23 mouse cellular contexts compared by ENCODE assay signal in genomic region chr3:66684287-66684903, GRCm38 (mm10).
DNase-seq lines count a peak whose midpoint lies in the region; ATAC-seq and TF ChIP-seq lines count a peak whose summit lies in the region.
"Had no signal": no experiment of that assay in that cellular context is flagged by ENCODE, and none has a peak within 500 bp of the region (broad histone marks: within the 10 kb centered on the region; RNA-seq: fewer than 3 reads in every experiment).

No protein-coding gene starts in this region.

- H3K4me3 ChIP-seq in hindbrain, embryonic 11.5 days (ENCODE audit: low read depth, low read length), result no peak overlapping the region
- no peak overlapping the region for H3K4me3 ChIP-seq in hindbrain, embryonic 10.5 days
- H3K4me3 ChIP-seq in hindbrain, postnatal 0 days (ENCODE audit: low read length), result no peak overlapping the region
- no peak overlapping the region for H3K4me3 ChIP-seq in midbrain, embryonic 15.5 days
- no peak overlapping the region for H3K4me3 ChIP-seq in neural tube, embryonic 15.5 days (replicated peaks)
- H3K4me3 ChIP-seq: forebrain, embryonic 10.5 days; heart, embryonic 15.5 days; limb, embryonic 12.5 days; liver, embryonic 12.5 days had no signal

- H3K4me2 ChIP-seq in hindbrain, embryonic 11.5 days (replicated peaks; ENCODE audit: low read depth, low read length), result no peak overlapping the region
- H3K4me2 ChIP-seq in hindbrain, postnatal 0 days (ENCODE audit: low read depth, low read length), result no peak overlapping the region
- H3K4me2 ChIP-seq in midbrain, embryonic 15.5 days, result no peak overlapping the region
- no peak overlapping the region for H3K4me2 ChIP-seq in neural tube, embryonic 15.5 days
- H3K4me2 ChIP-seq: heart, embryonic 15.5 days; limb, embryonic 12.5 days; liver, embryonic 12.5 days had no signal

- no peaks in the 10 kb centered on the region for H3K9me3 ChIP-seq in hindbrain, embryonic 11.5 days (ENCODE audit: control insufficient read depth, low read length)
- no peaks in the 10 kb centered on the region for H3K9me3 ChIP-seq in hindbrain, embryonic 10.5 days
- H3K9me3 ChIP-seq in hindbrain, postnatal 0 days (ENCODE audit: low read length), result no peaks in the 10 kb centered on the region
- no peaks in the 10 kb centered on the region for H3K9me3 ChIP-seq in midbrain, embryonic 15.5 days
- no peaks in the 10 kb centered on the region; the same call in 1 of the 2 replicates for H3K9me3 ChIP-seq in neural tube, embryonic 15.5 days (replicated peaks)
- H3K9me3 ChIP-seq: heart, embryonic 15.5 days; limb, embryonic 12.5 days; liver, embryonic 12.5 days had no signal

- no peak for DNase-seq in hindbrain, embryonic 11.5 days (ENCODE audit: low spot score)
- DNase-seq in hindbrain, embryonic 10.5 days (ENCODE audit: low spot score), result no peak
- DNase-seq in hindbrain, postnatal 0 days (ENCODE audit: low spot score), result no peak
- DNase-seq in layer of hippocampus, postnatal 10 days (ENCODE audit: low spot score in 2 of 2), result no peak
- no peak for DNase-seq in adrenal gland, postnatal 4 days (ENCODE audit: low spot score in 2 of 2)
- no peak for DNase-seq in gastrocnemius, postnatal 10 days
- DNase-seq: adrenal gland, postnatal 25 days; cerebellum, adult 11-12 months; cerebellum, postnatal 10 days; heart, postnatal 36 days; kidney, adult 2 months; lung, adult 18-20 months; lung, postnatal 10 days; thymus, adult 2 months; thymus, postnatal 4 days had no signal

- H3K27ac ChIP-seq in hindbrain, embryonic 11.5 days (ENCODE audit: low read depth, low read length), result no peak overlapping the region
- H3K27ac ChIP-seq in hindbrain, embryonic 10.5 days, result no peak overlapping the region
- H3K27ac ChIP-seq in hindbrain, postnatal 0 days, result no peak overlapping the region
- H3K27ac ChIP-seq in midbrain, embryonic 15.5 days, result peak overlapping the region; percentile 42; the same call in 1 of the 2 replicates
- H3K27ac ChIP-seq in neural tube, embryonic 15.5 days (replicated peaks), result no peak overlapping the region
- H3K27ac ChIP-seq: forebrain, embryonic 10.5 days; heart, embryonic 15.5 days; kidney, postnatal 0 days; limb, embryonic 12.5 days; liver, embryonic 12.5 days; stomach, postnatal 0 days had no signal

- TF ChIP-seq CTCF in hindbrain, postnatal 0 days (IDR thresholded peaks at IDR 0.05; ENCODE audit: low read depth), result no peak

- H3K9ac ChIP-seq in hindbrain, embryonic 11.5 days (ENCODE audit: low read depth, low read length), result no peak overlapping the region
- no peak overlapping the region for H3K9ac ChIP-seq in hindbrain, postnatal 0 days (replicated peaks; ENCODE audit: low read length)
- H3K9ac ChIP-seq in midbrain, embryonic 15.5 days, result no peak overlapping the region
- H3K9ac ChIP-seq in neural tube, embryonic 15.5 days (replicated peaks), result no peak overlapping the region
- H3K9ac ChIP-seq: heart, embryonic 15.5 days; limb, embryonic 12.5 days; liver, embryonic 12.5 days had no signal

- no peaks in the 10 kb centered on the region for H3K4me1 ChIP-seq in hindbrain, embryonic 11.5 days (replicated peaks; ENCODE audit: control insufficient read depth, insufficient read depth, low read length)
- H3K4me1 ChIP-seq in hindbrain, embryonic 10.5 days (replicated peaks), result no peaks in the 10 kb centered on the region
- 0 out of 2 replicates have a peak, but pooled peaks cover 4% of the 10 kb centered on the region for H3K4me1 ChIP-seq in hindbrain, postnatal 0 days (ENCODE audit: insufficient read depth, low read length)
- H3K4me1 ChIP-seq in midbrain, embryonic 15.5 days, result 0 out of 2 replicates have a peak, but pooled peaks cover 12% of the 10 kb centered on the region
- H3K4me1 ChIP-seq in neural tube, embryonic 15.5 days, result peaks cover 10% of the 10 kb centered on the region
- H3K4me1 ChIP-seq: heart, embryonic 15.5 days; liver, embryonic 12.5 days had no signal

- ATAC-seq in hindbrain, embryonic 11.5 days (ENCODE audit: low FRiP score), result peak; percentile 46; the same call in 1 of the 2 replicates
- 0 out of 2 replicates have a peak, but pooled peaks have one; percentile 24 for ATAC-seq in hindbrain, postnatal 0 days
- peak; percentile 58 for ATAC-seq in midbrain, embryonic 15.5 days (replicated peaks)
- peak; percentile 41; the same call in 1 of the 2 replicates for ATAC-seq in neural tube, embryonic 15.5 days (ENCODE audit: low FRiP score)
- ATAC-seq: liver, embryonic 12.5 days had no signal

- WGBS in hindbrain, embryonic 11.5 days, result 74% methylated on average over 5 of the region's 5 CpGs
- 88% methylated on average over 5 of the region's 5 CpGs for WGBS in hindbrain, embryonic 10.5 days
- 60% methylated on average over 5 of the region's 5 CpGs for WGBS in hindbrain, postnatal 0 days
- WGBS in midbrain, embryonic 15.5 days, result 52% methylated on average over 5 of the region's 5 CpGs
- WGBS in neural tube, embryonic 15.5 days, result 28% methylated on average over 5 of the region's 5 CpGs

- H3K27me3 ChIP-seq in hindbrain, embryonic 11.5 days (ENCODE audit: control insufficient read depth, insufficient read depth, low read length), result no peaks in the 10 kb centered on the region
- H3K27me3 ChIP-seq in hindbrain, embryonic 10.5 days (ENCODE audit: insufficient read depth, poor library complexity, severe bottlenecking), result no peaks in the 10 kb centered on the region
- no peaks in the 10 kb centered on the region for H3K27me3 ChIP-seq in hindbrain, postnatal 0 days (ENCODE audit: insufficient read depth, low read length)
- H3K27me3 ChIP-seq in midbrain, embryonic 15.5 days (replicated peaks), result no peaks in the 10 kb centered on the region
- no peaks in the 10 kb centered on the region for H3K27me3 ChIP-seq in neural tube, embryonic 15.5 days (replicated peaks)
- H3K27me3 ChIP-seq: heart, embryonic 15.5 days; limb, embryonic 12.5 days; liver, embryonic 12.5 days had no signal

- no peaks in the 10 kb centered on the region for H3K36me3 ChIP-seq in hindbrain, embryonic 11.5 days (ENCODE audit: control insufficient read depth, insufficient read depth, low read length)
- no peaks in the 10 kb centered on the region for H3K36me3 ChIP-seq in hindbrain, embryonic 10.5 days
- H3K36me3 ChIP-seq in hindbrain, postnatal 0 days (ENCODE audit: insufficient read depth, low read length), result no peaks in the 10 kb centered on the region
- H3K36me3 ChIP-seq in midbrain, embryonic 15.5 days (replicated peaks), result no peaks in the 10 kb centered on the region
- H3K36me3 ChIP-seq in neural tube, embryonic 15.5 days, result no peaks in the 10 kb centered on the region
- H3K36me3 ChIP-seq: forebrain, embryonic 10.5 days; heart, embryonic 15.5 days; limb, embryonic 12.5 days; liver, embryonic 12.5 days had no signal
